Mouse (Mus musculus) thymus, postnatal 25 days (tissue): ENCODE results near the gene Zfp653.
"Not testable (repeated sequence)": the region's sequence is repeated elsewhere in the genome, so short reads cannot be mapped to it uniquely, and the experiment has no call there.

Source experiments
- DNase-seq: peaks from one replicate; pipeline ENCODE4 v3.0.0; 2022

Zfp653 gene

GRCm38 (mm10) chr9:22070791-22071573, at the start of gene Zfp653, which contains the start of gene Gm49318:
Zfp653 (minus strand) TSS chr9:22071376.
Gm49318 (minus strand) TSS chr9:22071259.
- DNase-seq = peak; percentile 95

DNA sequence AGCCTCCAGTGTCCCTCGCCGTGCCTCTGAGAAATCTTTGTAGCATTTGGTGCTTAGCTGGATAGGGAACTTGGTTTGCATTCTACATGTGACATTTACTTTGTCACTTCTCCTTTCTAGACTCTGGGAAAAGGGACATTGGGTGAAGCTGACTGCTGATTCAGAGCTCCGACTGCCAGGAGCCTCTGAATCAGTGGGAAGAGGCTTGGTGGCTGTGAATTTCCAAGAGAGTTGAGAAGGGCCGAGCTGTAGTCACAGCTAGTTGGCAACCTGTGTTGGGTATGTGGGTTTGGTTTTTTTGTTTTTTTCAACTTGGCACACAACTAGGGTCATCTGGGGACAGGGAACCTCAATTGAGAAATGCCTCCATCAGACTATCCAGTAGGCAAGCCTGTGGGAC, 48.4 kb upstream of the Zfp653 start:
- DNase-seq = no peak

GRCm38 (mm10) chr9:22117754-22118456, 46.7 kb upstream of the Zfp653 start:
- peak; percentile 71 for DNase-seq

GRCm38 (mm10) chr9:22116740-22117426, 45.7 kb upstream of the Zfp653 start, which contains the start of gene Elof1:
Elof1 (minus strand) TSS chr9:22117172.
- DNase-seq = peak; percentile 95

GRCm38 (mm10) chr9:22116086-22116485, 44.9 kb upstream of the Zfp653 start:
- no peak for DNase-seq

DNA sequence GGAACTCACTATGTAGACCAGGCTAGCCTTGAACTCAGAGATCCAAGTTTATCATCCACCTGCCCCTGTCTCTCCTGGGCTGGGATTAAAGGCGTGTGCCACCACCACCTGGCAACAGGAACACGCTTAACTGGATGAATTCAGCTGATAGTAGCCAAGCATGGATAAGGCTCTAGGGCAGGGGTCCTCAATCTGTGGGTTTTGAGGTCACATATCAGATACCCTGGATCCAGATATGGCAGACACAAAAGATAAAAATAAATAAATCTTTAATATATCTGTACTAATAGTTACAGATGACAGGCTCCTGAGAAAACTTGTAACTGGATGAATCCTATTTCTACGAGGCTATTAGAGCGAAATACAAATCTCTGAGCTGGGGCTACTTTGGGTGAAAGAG, 44.5 kb upstream of the Zfp653 start:
- no peak for DNase-seq

- no peak for DNase-seq
These were observed 37.0 kb upstream of the Zfp653 start for GRCm38 (mm10) chr9:22108194-22108593.

DNA sequence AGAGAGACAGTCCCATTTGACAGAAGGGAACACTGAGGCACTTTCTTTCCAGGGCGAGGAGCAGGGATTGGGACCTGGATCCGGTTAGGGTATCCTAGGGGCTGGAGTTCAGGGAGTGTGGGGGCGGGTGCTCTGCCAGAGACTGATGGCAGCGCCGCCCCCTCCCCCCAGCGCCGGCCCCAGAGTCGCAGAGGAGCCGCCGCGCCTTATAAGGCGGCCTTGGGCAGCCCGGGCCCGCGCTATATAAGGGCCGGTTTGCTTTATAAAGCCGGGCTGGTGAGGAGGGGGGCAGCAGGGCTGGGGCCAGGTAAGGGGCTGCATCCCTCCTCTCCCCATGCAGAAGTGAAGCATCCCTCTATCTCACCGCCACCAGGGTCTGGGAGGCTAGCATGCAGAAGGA, 28.7 kb upstream of the Zfp653 start:
- DNase-seq = no peak

GRCm38 (mm10) chr9:22098993-22099696, 28.0 kb upstream of the Zfp653 start, which contains the start of gene Cnn1:
Cnn1 (plus strand) TSS chr9:22099216.
- no peak for DNase-seq

GRCm38 (mm10) chr9:22095854-22096307, 24.7 kb upstream of the Zfp653 start:
- DNase-seq = peak; percentile 80

GRCm38 (mm10) chr9:22092746-22093145, 21.6 kb upstream of the Zfp653 start:
- no peak for DNase-seq

- DNase-seq = no peak
These were observed 18.8 kb upstream of the Zfp653 start for GRCm38 (mm10) chr9:22089986-22090385.

GRCm38 (mm10) chr9:22089281-22089680, 18.1 kb upstream of the Zfp653 start:
- no peak for DNase-seq

DNA sequence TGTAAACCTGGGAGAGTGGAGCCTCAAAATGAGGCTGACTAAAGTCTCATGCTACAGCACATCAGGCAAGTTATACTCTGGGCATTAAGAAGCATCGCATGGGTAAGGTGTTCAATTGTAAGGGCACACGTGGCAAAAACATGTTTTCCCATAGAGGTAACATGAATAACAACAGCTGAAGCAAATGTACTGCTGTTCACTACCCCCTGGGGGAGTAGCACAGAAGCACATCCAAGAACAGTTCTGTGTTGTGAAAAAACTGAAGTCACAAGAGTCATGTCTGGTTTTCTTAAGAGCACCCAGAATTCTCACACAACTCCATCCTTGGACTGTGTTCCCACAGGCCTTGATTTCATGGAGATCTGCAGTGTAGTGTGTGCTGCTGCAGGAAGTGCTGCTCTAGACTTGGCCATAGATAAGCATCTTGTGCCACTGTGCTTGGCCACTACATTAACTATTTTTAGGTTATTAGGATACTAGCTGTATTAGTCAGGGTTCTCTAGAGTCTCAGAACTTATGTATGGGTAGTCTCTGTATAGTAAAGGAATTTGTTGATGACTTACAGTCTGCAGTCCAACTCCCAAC, 15.9 kb upstream of the Zfp653 start:
- no peak for DNase-seq

DNA sequence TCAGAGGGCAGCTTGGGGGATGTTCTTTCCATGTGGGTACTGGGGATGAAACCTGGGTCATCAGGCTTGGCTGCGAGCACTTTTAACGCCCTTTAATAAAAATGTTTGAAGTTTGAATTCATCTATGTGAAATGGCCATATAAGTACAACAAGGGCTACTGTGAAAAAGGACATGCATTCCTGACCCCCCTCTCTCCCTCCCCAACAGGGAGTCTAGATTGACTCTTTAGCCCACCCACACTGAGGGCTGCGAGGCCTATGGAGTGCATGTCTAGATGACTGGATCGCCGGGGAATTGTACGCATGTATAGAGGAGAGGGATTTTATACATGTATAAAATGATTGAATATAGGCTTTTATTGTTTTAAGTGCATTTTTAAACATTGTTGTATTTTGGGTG, 14.8 kb upstream of the Zfp653 start:
- no peak for DNase-seq

GRCm38 (mm10) chr9:22085022-22085834, 14.1 kb upstream of the Zfp653 start, which contains the start of gene Ecsit:
Ecsit (minus strand) TSS chr9:22085438.
- DNase-seq = peak; percentile 93

DNA sequence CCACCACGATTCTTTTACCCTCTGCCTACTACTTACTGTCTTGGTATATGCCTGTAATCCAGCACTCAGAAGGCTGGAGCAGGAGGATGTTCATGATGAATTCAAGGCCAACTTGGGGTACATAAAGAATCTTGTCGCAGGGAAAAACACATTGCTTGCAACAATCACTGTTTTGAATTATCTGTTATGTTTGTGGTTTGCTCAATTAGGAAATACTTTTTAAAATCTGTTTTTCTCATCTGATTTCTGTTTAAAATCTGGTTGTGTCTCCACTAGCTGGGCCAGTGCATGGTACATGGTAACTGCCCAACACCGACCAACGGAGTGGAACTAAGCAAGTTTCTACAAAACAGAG, 13.5 kb upstream of the Zfp653 start:
- DNase-seq = no peak

DNA sequence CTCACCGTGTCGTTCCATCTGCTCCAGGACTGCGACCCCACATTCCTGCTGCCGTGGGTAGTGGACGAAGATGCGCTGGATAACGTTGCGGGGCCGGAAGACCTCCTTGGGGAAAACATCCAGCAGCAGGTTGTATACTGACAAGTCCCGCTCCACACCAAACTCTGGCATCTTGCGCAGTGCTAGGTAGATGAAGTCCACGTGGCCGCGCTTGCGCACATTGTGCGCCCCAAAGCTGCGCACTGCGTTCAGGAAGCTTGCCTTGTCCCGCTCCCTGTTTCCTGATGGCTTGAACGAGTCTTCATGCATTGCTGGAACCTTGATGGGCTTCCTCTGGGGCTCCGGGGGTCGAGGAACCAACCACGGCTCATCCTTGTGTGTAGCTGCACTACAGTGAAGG, 5.0 kb upstream of the Zfp653 start:
- no peak for DNase-seq

GRCm38 (mm10) chr9:22075778-22076177, 4.6 kb upstream of the Zfp653 start:
- not testable (repeated sequence) for DNase-seq

GRCm38 (mm10) chr9:22072276-22072675, 1.1 kb upstream of the Zfp653 start:
- no peak for DNase-seq

GRCm38 (mm10) chr9:22069881-22070553, 1.2 kb downstream of the Zfp653 start:
- no peak for DNase-seq
